Mouse (Mus musculus) cortical plate, adult 2 months (tissue): Measurements from ENCODE around the gene Fahd2a. TPM values are rescaled to one million over a fixed set of nuclear protein-coding genes. Genes with fewer than 3 reads are reported as not detected.

Experiments used
- H3K27ac ChIP-seq: fragments of 200-500 bp; 2 replicates; pipeline ENCODE4 v1.5.1; 2012; ENCODE audit warnings: low read length, control low read depth, inconsistent platforms; ENCODE audit not compliant: insufficient read depth
- H3K4me1 ChIP-seq: fragments of 200-500 bp; 2 replicates; pipeline ENCODE4 v1.6.1; 2011; ENCODE audit warnings: low read length; ENCODE audit not compliant: control insufficient read depth, insufficient read depth
- H3K4me3 ChIP-seq: fragments of 200-500 bp; 2 replicates; pipeline ENCODE4 v1.5.1; 2011; ENCODE audit warnings: mild to moderate bottlenecking, low read length, control low read depth; ENCODE audit not compliant: insufficient read depth
- CTCF ChIP-seq: fragments of 200-500 bp; IDR thresholded peaks from 2 replicates; pipeline ENCODE4 v1.5.1; 2011; ENCODE audit warnings: mild to moderate bottlenecking, control low read depth, low read length; ENCODE audit not compliant: insufficient read depth; ENCODE audit errors: extremely low read depth
- POLR2A ChIP-seq: fragments of 200-500 bp; IDR thresholded peaks from 2 replicates; pipeline ENCODE4 v1.6.1; 2011; ENCODE audit warnings: mild to moderate bottlenecking, low read length, control low read depth; ENCODE audit not compliant: insufficient read depth; ENCODE audit errors: extremely low read depth
- polyA plus RNA-seq: library from polyadenylated mRNA; depleted of rRNA; stranded (reverse); fragments of >200 nt; gene quantifications from 2 replicates; pipeline ENCODE4 v1.2.3, GENCODE M21; 2012

Fahd2a gene
- polyA plus RNA-seq, 1 experiment: 37.4 TPM

DNA sequence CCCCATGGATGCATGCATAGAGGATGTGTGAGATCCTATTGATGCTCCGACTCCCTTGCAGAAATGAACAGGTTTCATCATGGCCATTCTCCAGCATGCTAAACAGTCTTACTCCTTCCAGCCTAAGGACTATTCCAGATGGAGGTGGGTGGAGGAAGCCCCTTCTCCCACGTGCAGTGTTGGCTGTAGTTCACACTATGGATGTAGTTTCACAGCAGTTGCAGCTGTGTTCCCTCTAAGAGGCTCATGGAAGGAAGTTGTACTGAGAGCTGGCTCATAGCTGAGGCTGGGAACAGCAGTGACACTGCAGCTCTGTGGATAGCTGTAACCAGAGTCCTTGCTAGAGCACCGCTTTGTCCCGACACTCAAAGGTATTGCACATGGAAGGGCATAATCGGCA, 6.7 kb downstream of the Fahd2a start:
- Histone ChIP-seq H3K4me3 (no peak overlapping the region), H3K4me1 (no peaks in the 10 kb centered on the region), H3K27ac (no peak overlapping the region)
- no peak for TF ChIP-seq CTCF
- TF ChIP-seq POLR2A: no peak

DNA sequence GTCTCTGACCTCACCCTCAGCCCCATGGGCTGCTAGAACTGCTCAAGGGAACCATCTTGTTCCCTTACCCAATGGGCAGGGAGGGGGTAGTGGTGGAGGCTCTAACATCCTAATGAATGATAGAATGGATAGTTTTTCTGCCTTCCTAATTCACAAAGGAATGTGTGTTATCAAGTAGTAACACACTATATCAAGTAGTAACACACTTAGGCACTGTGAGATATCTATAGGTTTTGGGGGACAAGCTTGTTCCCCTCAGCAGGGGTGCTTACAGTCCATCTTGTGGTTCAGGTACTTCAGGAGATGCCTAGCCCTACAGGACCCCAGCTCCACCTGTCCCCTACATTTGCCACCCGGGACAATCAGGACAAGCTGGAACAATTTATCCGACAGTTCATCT, 8.8 kb downstream of the Fahd2a start:
- Histone ChIP-seq H3K4me3 (no peak overlapping the region), H3K4me1 (no peaks in the 10 kb centered on the region), H3K27ac (no peak overlapping the region)
- no peak for TF ChIP-seq CTCF
- no peak for TF ChIP-seq POLR2A

DNA sequence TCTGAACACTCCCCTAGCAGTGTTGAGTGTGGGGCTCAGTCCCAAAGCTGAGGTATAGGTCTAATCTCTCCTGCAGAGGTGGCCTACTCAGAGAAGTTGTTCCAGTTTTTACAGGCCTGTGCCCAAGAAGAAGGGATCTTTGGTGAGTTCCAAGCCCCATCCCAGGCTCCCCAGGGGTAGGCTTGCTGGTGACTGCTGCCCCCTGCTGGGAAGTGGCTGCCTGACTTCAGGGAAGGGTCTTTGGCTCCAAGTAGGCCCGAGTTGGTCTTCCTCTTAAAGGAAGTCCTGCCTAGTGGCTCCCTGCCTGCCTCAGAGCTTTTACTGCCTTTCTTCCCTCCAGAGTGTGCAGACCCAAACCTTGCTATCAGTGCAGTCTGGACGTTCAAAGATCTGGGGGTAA, 9.2 kb downstream of the Fahd2a start:
- TF ChIP-seq POLR2A (no peak), CTCF (peak; percentile 43)
- Histone ChIP-seq H3K4me1 (no peaks in the 10 kb centered on the region), H3K4me3 (no peak overlapping the region), H3K27ac (no peak overlapping the region)

DNA sequence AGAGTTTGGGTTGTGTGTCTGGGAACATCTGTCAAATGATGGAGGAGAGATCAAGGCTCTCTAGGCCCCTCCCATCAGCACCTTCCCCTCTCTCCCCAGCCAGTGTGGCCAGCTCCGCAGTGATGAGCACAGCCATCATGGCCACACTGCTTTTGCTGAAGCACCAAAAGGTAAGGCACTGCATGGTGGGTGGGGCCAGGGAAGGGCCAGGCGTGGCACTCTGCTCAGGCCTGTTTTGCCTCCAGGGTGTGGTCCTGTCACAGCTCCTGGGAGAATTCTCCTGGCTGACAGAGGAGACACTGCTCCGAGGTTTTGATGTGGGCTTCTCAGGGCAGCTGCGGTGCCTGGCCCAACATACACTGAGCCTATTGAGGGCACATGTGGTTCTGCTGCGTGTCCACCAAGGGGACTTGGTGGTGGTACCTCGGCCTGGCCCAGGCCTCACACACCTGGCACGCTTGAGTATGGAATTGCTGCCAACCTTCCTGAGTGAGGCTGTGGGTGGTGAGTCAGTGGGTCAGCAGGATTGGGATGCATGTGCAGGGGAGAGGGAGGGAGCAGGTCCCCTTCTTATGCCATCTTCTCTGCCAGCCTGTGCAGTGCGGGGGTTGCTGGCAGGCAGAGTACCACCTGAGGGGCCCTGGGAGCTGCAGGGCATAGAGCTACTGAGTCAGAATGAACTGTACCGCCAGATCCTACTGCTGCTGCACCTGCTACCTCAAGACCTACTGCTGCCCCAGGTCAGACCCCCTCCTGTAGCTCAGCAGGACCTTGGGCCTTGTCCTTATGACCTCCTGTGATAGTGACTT, 10.7 kb downstream of the Fahd2a start:
- Histone ChIP-seq H3K27ac (no peak overlapping the region), H3K4me3 (no peak overlapping the region), H3K4me1 (no peaks in the 10 kb centered on the region)
- TF ChIP-seq POLR2A (no peak), CTCF (no peak)

DNA sequence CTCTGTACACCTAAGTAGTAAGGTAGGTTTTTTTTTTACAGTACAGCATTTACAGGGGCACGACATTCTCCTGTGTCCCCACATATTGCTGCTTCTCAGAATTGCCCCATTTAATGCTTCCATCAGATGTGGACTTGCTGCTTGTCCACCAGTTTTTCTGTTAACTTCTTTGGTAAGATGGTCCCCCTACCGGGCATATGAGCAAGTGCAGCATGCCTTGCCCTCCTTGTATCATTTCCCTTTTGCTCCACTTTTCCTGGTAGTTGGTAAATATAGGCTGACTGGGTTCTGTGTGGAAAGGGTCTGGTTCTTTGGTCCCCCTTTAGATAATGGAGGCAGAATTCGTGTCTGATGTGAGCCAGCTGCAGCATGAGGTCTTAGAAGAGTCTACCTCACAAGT, 14.1 kb downstream of the Fahd2a start:
- peak; percentile 79 for TF ChIP-seq CTCF
- TF ChIP-seq POLR2A: no peak
- Histone ChIP-seq H3K4me1 (no peaks in the 10 kb centered on the region), H3K4me3 (no peak overlapping the region), H3K27ac (no peak overlapping the region)

DNA sequence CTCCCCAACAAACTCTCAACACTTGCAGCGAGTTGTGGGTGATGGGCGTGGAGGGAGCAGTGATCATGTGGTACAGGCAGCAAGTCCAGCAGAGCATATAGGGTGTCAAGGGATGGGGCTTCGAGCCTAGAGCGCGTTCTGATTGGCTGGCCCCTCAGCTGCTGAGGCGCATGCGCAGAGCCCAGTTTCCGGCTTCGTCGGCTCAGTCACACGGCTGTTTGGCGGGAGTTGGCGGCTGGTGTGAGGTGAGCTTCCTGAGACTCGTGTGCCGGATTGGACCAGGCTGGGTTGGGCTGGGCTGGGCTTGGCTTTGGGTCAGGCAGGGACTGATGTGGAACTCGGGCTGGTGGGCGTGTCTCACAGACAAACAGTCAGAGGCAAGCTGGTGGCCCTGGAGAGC, 19.4 kb downstream of the Fahd2a start, which contains the start of gene Gpat2:
Gene Gpat2, plus strand, starts transcription at position 223 of the 400 bp plus-strand sequence.
- Histone ChIP-seq H3K4me3 (no peak within 1 kb of the TSS), H3K4me1 (no peaks in the 10 kb centered on the region), H3K27ac (no peak within 1 kb of the TSS)
- TF ChIP-seq CTCF (no peak), POLR2A (no peak)

DNA sequence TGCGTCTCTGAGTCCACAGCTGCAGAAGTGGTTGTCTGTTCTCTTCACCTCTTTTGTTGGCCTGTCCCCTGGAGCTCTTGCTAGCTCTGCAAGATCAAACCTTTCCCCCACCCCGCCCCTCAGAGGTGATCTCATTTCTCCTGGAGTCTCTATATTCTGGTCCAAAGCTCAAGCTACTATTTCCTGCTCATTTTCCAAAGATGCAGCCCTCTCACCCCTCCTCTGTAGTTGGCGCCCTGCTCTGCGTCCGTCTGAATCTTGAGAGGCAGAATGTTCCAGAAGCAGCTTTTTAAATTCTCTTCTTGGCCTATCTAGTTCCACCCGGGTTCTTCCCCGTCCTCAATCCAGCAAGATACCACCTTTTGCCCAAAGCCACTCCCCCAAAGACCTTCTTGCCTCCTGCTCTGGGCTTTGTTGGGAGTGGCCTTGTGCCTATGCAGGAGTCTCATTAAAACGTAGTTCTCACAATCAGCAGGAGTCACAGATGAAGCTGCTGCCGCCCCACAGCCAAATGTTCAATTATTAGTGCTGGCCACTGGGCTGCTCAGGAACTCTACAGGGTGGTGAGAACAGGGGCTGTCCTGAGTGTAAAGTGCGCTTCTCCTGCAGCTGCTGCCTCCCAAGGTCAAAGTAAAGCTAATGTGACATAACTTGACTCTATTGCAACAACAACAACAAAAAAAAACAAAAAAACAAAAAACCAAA, 25.9 kb downstream of the Fahd2a start:
- Histone ChIP-seq H3K4me3 (no peak overlapping the region), H3K4me1 (no peaks in the 10 kb centered on the region), H3K27ac (no peak overlapping the region)
- TF ChIP-seq POLR2A (no peak), CTCF (no peak)

DNA sequence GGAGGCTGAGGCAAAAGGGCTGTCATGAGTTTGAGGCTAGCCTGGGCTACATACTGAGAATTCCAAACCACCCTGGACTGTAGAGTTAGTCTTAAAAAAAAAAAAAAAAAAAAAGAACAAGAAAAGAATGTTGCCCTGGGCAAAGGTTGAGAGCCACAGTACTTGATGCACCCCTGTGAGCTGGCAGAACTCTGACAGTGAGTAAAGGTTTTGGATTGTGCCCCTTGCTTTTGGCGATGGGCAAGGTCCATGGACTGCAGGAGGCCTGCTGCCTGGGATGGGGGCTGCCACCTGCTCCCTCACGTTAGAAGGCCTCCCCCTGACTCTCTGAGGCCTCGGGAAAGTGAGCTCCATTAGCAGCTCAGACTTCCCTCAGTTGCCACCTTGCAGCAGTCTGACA, 27.7 kb downstream of the Fahd2a start:
- no peak overlapping the region for H3K4me3 ChIP-seq
- H3K4me1 ChIP-seq: no peaks in the 10 kb centered on the region
- no peak overlapping the region for H3K27ac ChIP-seq
- no peak for TF ChIP-seq CTCF
- no peak for TF ChIP-seq POLR2A

DNA sequence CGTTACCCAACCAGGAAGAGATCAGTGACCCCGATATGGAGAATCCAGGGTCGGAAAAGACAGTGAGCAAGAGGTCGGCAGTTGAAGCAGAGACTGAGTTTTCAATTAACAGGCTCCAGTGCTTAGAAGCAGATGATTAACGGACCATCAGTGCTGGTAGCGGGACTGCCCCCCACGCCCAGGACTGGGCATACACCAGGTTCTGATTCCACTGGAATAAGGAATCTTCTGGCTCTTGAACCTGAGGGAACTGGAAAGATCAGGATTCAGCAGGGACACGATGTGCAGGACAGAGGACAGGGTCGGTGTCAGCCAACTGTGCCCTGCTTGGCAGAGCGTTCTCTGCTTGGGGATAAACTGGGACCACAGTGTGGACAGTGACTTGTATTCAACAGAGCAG, 28.6 kb downstream of the Fahd2a start:
- TF ChIP-seq CTCF: no peak
- Histone ChIP-seq H3K27ac (no peak overlapping the region), H3K4me3 (no peak overlapping the region), H3K4me1 (no peaks in the 10 kb centered on the region)

DNA sequence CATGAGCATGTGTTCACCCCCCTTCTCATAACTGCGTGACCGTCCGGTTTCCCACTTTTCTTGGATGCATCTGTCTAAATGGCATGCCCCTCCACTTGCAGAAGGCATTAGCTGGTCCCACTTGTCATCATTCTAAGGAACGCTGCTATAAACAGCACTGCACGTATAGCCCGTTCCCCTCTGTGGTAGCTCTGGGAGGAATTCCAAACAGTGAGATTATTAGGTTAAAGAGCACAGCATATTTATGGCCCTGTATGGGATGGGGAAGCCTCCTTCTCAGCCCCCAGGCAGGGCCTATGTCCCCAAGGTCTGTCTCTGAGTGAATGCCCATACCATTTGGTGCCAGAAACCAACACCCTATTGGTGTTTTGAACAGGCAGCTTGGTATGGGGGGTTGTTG, 33.2 kb downstream of the Fahd2a start:
- no peak overlapping the region for H3K27ac ChIP-seq
- no peak for TF ChIP-seq CTCF
- TF ChIP-seq POLR2A: no peak
- H3K4me3 ChIP-seq: no peak overlapping the region
- no peaks in the 10 kb centered on the region for H3K4me1 ChIP-seq
